Mouse (Mus musculus) macrophage (primary cell): ENCODE measurements around the gene Nfib. TPM values are rescaled to one million over a fixed set of nuclear protein-coding genes. Genes with fewer than 3 reads are reported as not detected.

ENCODE experiments used
- H3K27ac ChIP-seq: fragments of 350-480 bp; formaldehyde crosslinking; 2 replicates; pipeline ENCODE4 v1.9.0; 2021
- H3K36me3 ChIP-seq: fragments of 350-480 bp; formaldehyde crosslinking; 2 replicates; pipeline ENCODE4 v1.9.0; 2021; ENCODE audit errors: inconsistent target
- H3K4me3 ChIP-seq: fragments of 350-480 bp; formaldehyde crosslinking; 2 replicates; pipeline ENCODE4 v1.9.0; 2021; ENCODE audit errors: inconsistent target
- H3K79me2 ChIP-seq: fragments of 350-480 bp; formaldehyde crosslinking; 2 replicates; pipeline ENCODE4 v1.9.0; 2021; ENCODE audit errors: inconsistent target
- WGBS: methylation state at CpG from one replicate; pipeline ENCODE4 v1.1.7; 2026; ENCODE audit warnings: inconsistent platforms; ENCODE audit not compliant: missing documents; 5-methylcytosine and 5-hydroxymethylcytosine counted together
- polyA plus RNA-seq: library from polyadenylated mRNA; stranded (reverse); fragments of 250-400 nt; gene quantifications from 3 replicates; pipeline ENCODE4 v1.2.4, GENCODE M21; 2018; ENCODE audit warnings: inconsistent platforms

Gene Nfib
- polyA plus RNA-seq, 1 experiment from 2014 or later = not detected

DNA sequence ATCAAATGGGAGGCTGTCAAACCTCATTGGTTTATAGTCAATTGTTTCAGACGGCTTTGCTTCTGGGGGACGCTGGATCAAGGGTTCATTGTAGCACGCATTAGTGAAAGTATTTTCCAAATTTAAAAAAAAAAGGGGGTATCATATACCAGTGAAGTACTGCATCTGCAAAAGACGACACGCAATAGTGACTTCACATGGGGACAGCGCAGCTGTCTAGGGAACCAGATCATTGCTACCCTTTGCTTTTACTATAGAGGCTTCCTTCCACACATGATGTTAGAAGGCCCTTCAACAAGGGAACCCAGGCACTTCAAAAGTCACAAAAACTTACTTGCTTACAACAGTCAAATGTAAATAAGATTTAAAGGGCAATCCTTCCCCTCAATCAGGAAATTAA is 402.6 kb downstream of the Nfib start:
- WGBS = 96% methylated on average over 6 of the region's 6 CpGs
- no peak overlapping the region for H3K4me3 ChIP-seq
- H3K27ac ChIP-seq = no peak overlapping the region
- no peaks in the 10 kb centered on the region for H3K79me2 ChIP-seq
- H3K36me3 ChIP-seq = no peaks in the 10 kb centered on the region

DNA sequence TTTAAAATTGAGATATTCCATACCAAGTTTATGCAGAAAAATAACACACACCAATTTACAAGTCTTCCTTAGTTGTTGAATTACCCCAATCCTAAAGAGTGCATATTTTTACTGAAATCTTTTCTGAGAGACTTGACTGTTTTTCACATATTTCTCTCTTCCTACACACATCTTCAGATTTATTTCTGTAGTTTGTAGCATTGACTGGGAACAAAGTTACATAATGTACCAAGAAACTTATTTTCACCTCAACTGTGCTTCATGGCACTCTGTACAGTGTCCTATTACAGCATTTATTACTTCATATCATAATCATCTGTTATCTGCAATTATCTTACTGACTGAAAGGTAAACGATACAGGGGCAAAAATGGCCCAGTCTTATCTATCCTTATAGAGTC is 406.9 kb downstream of the Nfib start:
- Histone ChIP-seq H3K36me3 (no peaks in the 10 kb centered on the region), H3K27ac (no peak overlapping the region), H3K79me2 (no peaks in the 10 kb centered on the region), H3K4me3 (no peak overlapping the region)
- 94% methylated on average over 1 of the region's 1 CpGs for WGBS

DNA sequence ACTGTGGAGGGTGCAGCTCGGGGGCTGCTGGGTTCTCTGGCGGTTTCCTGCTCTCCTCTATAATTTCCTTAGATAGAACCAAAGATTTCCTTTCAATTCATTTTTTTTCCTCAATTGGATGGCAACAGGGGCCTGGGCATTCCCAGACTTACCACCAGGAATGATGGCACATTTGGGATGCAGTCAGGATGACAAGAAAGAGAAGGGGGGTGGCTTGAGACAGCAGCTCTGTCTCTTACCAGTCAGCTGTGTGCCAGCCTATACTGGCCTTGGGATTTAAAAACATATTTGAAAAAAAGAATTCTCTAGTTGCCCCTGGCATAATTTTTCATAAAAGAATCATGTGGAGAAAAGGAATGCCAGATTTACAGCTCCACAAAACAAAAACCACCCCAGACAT is 408.0 kb downstream of the Nfib start:
- no peak overlapping the region for H3K27ac ChIP-seq
- WGBS = 92% methylated on average over 2 of the region's 2 CpGs
- no peak overlapping the region for H3K4me3 ChIP-seq
- H3K79me2 ChIP-seq = no peaks in the 10 kb centered on the region
- H3K36me3 ChIP-seq = no peaks in the 10 kb centered on the region

DNA sequence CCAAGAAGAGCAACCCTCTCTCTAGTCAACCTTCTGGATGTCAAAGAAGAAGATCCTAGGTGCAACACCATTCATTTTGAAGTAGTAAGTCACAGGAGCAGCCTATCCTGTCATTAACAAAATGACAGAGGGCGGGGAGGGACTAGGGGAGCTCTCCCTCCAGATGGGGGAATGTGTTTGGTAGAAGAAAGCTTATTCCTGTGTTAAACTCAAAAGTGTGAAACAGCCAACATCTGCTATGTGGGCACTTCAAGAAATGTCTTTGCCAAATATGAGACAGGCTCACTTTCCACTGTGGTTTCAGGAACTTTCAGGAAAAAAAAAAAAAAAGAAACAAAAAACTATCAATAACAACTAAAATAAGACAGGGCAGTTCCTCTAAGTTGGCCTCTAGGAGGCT is 411.5 kb downstream of the Nfib start:
- no peaks in the 10 kb centered on the region for H3K79me2 ChIP-seq
- WGBS = 100% methylated on average over 1 of the region's 1 CpGs
- no peak overlapping the region for H3K4me3 ChIP-seq
- H3K36me3 ChIP-seq = no peaks in the 10 kb centered on the region
- H3K27ac ChIP-seq = no peak overlapping the region

DNA sequence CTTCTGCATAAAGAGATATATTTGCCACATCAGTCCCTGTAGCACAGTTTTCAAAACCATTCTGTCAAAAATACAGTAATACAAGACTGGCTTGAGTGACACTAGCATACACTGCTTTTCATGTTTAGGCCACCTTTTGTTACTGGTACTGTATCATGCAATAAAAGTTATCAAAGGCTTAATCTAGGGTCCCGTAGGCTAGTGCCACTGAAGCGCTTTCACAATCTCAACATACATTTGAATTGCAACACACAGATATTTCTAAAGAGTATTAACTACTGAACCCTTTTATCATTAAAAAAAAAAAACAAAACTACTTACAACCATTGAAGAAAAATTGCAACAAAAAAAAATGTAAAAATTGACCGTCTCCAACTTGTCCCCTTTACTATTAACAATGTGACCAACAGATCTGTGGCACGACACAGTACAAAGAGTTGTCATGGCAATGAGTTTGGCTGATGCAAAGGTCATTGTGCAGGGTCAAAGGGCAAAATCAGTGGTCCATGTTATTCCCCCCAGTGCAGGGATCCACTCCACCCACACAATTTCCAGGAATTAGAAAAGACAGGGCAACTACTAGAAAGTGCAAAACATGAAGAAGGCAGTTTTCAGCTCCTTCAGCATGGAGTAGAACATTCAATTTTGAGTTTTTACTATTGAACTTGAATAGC is 414.2 kb downstream of the Nfib start:
- Histone ChIP-seq H3K27ac (no peak overlapping the region), H3K4me3 (no peak overlapping the region), H3K79me2 (no peaks in the 10 kb centered on the region), H3K36me3 (no peaks in the 10 kb centered on the region)
- 75% methylated on average over 4 of the region's 4 CpGs for WGBS

DNA sequence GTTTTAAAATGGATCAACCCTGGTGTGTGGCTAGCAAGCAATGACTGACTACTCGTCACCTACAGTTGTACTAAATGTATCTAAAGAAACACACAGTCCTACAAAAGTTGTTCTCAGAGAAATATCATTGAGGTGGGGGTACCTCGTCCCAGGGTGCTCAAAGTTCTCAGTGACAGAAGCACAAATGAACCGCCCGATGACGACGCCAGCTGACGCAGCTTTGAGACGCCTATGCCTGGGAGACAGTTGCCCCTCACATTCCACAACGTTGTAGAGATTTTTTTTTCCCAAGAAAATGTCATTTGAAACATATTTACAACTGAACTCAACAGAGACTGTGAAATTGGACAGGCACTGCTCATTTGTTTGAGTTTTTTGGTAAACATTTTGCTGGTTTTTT is 414.9 kb downstream of the Nfib start:
- H3K79me2 ChIP-seq = no peaks in the 10 kb centered on the region
- no peaks in the 10 kb centered on the region for H3K36me3 ChIP-seq
- H3K27ac ChIP-seq = no peak overlapping the region
- H3K4me3 ChIP-seq = no peak overlapping the region
- WGBS = 91% methylated on average over 9 of the region's 9 CpGs

DNA sequence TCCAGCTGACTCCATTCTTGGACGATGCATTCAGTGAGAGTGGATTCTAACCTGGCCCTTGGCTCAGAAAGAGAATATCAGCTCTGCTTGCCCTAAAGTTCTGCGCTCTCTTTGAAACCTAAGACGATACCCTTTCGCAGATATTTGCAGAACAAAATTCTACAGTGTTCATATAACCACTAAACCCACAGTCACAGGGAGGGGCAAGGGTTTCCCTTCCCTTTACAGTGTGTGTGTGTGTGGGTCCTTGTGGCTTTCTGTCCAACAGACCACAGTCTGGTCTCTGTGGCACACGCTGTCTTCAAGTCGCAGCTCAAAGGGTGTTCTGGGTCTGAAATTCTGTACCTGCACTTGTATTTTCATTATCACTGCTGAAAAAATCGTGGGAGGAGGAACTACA is 416.0 kb downstream of the Nfib start:
- 42% methylated on average over 7 of the region's 7 CpGs for WGBS
- H3K79me2 ChIP-seq = no peaks in the 10 kb centered on the region
- no peak overlapping the region for H3K4me3 ChIP-seq
- no peaks in the 10 kb centered on the region for H3K36me3 ChIP-seq
- H3K27ac ChIP-seq = no peak overlapping the region

DNA sequence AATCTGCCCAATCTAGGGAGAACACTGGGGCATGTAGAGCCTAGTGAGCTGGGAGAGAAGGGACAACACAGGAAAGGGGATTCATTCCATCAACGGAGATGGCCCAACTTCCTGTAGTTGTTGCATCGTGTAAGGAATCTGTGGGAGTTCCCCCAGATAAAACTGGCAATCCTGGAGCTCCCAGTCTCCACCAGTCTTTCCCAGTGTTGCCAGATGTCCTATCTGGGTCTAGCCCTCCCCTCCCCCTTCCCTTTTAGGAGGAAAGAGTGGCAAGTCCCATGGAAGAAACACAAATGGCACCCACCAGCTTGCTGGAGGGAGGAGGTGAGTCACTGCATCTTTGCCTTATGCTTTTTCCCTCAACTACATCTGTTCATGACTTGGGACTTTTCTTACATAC is 417.4 kb downstream of the Nfib start:
- WGBS = 66% methylated on average over 2 of the region's 2 CpGs
- Histone ChIP-seq H3K27ac (no peak overlapping the region), H3K79me2 (no peaks in the 10 kb centered on the region), H3K36me3 (no peaks in the 10 kb centered on the region), H3K4me3 (no peak overlapping the region)

DNA sequence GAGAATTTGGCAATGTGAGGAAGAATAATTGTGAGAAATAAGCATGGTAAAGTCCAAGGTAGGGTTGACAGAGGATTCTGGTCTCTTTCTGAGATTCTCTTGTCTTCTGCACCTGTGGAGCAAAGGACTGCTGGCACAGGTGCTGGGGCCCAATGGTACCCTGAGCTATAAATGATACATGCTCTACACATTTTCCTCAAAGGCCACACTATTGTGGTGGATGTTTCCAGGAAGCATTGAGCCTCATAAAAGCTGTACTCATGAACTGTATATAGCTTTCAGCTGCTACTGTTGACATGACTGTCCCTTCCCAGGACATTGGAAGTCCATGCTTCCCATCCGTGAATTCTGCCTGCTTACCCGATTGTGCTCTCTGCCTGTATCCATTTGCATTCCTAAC is 418.1 kb downstream of the Nfib start:
- 97% methylated on average over 2 of the region's 2 CpGs for WGBS
- Histone ChIP-seq H3K36me3 (no peaks in the 10 kb centered on the region), H3K79me2 (no peaks in the 10 kb centered on the region), H3K4me3 (no peak overlapping the region), H3K27ac (no peak overlapping the region)

DNA sequence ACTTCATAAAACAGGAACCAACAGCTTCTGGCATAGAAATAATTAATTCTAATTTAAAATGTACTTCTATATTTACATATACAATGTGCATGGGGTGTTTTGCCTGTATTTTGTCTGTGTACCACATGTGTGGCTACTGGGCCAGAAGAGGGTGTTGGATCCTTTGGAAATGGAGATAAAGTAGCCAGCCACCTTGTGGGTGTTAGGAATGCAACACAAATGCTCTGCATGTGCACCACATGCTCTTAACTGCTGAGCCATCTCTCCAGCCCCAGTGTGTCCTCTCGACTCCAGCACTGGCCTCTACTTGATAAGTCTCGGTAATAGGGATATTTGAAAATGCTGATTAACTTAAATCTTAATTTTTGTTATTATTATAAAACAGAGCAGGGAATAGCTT is 418.6 kb downstream of the Nfib start:
- no peak overlapping the region for H3K27ac ChIP-seq
- 91% methylated on average over 2 of the region's 2 CpGs for WGBS
- H3K79me2 ChIP-seq = no peaks in the 10 kb centered on the region
- H3K36me3 ChIP-seq = no peaks in the 10 kb centered on the region
- no peak overlapping the region for H3K4me3 ChIP-seq

DNA sequence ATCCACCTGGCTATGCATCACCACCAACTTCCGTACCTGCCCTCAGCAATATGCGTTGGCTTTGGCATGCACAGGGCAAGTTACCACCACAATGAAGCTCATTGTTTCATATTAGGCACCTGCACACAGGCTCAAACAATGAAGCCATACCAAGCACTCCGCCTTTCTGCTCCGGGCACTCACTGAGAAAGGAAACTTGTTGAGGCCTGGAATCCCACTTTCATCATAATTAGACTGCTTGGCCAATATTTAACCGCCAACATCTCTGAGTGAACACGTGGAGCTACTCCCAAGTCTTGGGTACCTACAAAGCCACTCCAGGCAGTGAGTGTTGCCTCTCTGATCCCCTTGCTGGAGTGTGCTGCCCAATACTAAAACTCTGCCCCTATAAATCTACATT is 422.0 kb downstream of the Nfib start:
- Histone ChIP-seq H3K79me2 (no peaks in the 10 kb centered on the region), H3K36me3 (no peaks in the 10 kb centered on the region), H3K4me3 (no peak overlapping the region), H3K27ac (no peak overlapping the region)
- WGBS = 82% methylated on average over 6 of the region's 6 CpGs

DNA sequence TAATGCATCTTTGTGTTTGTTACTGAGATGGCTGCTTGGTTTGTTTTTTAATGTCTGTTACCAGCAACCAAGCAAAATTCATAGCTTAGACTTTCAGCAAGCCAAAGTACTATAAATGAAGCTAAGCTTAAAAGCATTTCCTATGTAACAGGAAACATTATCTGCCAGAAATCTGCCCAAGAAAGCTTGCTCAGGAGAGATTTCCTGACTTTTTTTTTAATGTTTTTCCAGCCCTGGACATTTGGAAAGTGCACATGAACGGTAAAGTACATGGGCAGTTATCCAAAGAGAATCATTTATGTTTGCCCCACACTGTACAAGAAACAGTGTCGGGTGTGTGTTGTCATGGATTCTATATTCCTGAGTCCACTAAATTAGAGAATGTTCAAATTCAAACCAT is 429.6 kb downstream of the Nfib start:
- WGBS = 83% methylated on average over 2 of the region's 2 CpGs
- H3K27ac ChIP-seq = no peak overlapping the region
- H3K36me3 ChIP-seq = no peaks in the 10 kb centered on the region
- H3K79me2 ChIP-seq = no peaks in the 10 kb centered on the region
- no peak overlapping the region for H3K4me3 ChIP-seq

DNA sequence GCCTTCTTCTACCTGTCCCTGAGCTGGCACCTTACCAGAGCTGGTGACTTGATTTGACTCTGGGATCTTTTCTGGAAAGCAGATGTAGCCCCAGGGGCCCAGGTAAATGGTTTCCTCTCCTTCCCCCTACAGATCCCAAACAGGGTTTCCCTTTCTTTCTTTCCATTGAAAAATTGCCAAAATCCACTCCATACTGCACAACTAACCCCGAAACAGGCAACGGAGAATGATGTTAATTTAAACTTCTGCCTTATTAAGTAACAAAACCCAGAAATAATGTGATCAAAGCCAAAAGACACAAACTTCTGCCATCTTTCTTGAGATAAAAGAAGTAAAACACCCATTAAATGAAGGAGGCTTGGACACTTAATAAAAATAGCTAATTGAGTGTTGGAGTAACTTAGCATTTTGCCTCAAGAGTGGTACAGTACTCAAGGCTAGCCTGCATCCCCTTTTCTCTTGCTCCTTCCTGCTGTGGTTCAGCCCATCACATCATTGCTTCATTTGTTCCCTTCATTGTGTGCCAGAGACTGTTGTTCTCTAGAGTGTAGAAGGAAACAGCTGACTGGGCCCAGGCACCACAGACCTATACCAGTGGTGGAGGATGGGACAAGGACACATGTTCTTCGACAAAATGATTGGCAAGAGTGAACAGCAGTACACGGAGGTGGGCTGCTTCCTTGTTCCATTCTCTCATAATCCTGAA is 432.3 kb downstream of the Nfib start:
- H3K27ac ChIP-seq = no peak overlapping the region
- WGBS = 81% methylated on average over 4 of the region's 4 CpGs

DNA sequence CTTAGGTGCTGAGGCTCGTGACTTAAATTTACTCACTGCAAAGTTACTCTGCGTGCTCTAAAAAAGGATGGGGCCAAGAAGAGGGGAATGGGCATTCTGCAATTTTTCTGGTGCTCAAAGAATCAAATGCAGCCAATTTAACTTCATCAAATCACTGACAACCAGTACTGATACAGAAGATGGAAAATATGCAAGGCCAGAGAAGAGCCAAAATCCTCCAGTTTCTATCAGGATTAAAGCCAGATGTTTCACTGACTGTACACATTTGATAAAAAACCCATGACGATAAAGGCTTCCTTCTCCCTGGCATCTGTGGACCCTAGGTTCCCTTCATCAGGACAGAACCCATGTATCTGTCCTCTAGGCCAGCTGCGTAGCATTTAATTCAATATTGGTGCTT is 433.5 kb downstream of the Nfib start:
- no peaks in the 10 kb centered on the region for H3K36me3 ChIP-seq
- 84% methylated on average over 4 of the region's 4 CpGs for WGBS
- H3K79me2 ChIP-seq = no peaks in the 10 kb centered on the region
- H3K27ac ChIP-seq = no peak overlapping the region
- H3K4me3 ChIP-seq = no peak overlapping the region

More for the DNA sequence above, 432.3 kb downstream of the Nfib start:
- H3K36me3 ChIP-seq = no peaks in the 10 kb centered on the region
- no peak overlapping the region for H3K4me3 ChIP-seq
- H3K79me2 ChIP-seq = no peaks in the 10 kb centered on the region

DNA sequence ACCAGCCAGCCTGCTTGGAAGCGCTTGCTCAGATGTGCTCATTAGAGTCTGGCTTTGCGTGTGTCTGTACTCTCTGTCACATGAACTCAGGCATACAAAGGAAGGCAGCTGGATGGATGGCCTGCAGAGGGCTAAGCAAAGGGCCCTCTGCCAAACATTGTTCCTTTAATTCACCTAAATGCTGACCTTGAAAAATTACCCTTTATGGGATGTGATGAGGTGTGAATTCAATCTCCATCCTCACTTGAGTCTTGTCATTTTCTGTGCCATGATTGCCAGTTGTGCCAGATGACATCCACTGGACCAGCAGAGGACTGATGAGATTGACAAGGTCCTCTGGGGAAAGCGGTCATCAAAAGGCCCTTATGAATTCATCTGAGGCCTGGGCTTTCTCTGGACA is 434.0 kb downstream of the Nfib start:
- Histone ChIP-seq H3K27ac (no peak overlapping the region), H3K36me3 (no peaks in the 10 kb centered on the region), H3K79me2 (no peaks in the 10 kb centered on the region), H3K4me3 (no peak overlapping the region)
- 82% methylated on average over 3 of the region's 3 CpGs for WGBS
